Mouse (Mus musculus) kidney, postnatal 0 days (tissue): ENCODE data around the gene Itpr3. TPM values are rescaled to one million over a fixed set of nuclear protein-coding genes. Genes with fewer than 3 reads are reported as not detected.
A peak's percentile ranks its signal among the peaks of the same experiment; 100 is the strongest.

Source experiments
- ATAC-seq: fragments of 200-750 bp; cut with Nextera tagmentation; replicated peaks from 2 replicates; pipeline ENCODE4 v1.8.0; 2017; ENCODE audit warnings: low read depth, moderate number of reproducible peaks, moderate TSS enrichment, moderate library complexity; ENCODE audit not compliant: low FRiP score
- DNase-seq: peaks from one replicate; pipeline ENCODE4 v3.0.0-alpha.2; 2016; ENCODE audit warnings: low spot score
- H3K27ac ChIP-seq: fragments of 300-500 bp; sonication (generic); 2 replicates; pipeline ENCODE4 v1.5.1; 2014; ENCODE audit warnings: mild to moderate bottlenecking
- H3K27me3 ChIP-seq: fragments of 300-500 bp; sonication (generic); 2 replicates; pipeline ENCODE4 v1.6.1; 2014; ENCODE audit warnings: low read length, mixed read lengths; ENCODE audit not compliant: insufficient read depth
- H3K36me3 ChIP-seq: fragments of 300-500 bp; sonication (generic); 2 replicates; pipeline ENCODE4 v1.6.1; 2014; ENCODE audit warnings: low read length, mixed read lengths; ENCODE audit not compliant: insufficient read depth
- H3K4me1 ChIP-seq: fragments of 300-500 bp; sonication (generic); replicated peaks from 2 replicates; pipeline ENCODE4 v1.6.1; 2014; ENCODE audit warnings: antibody characterized with exemption, low read length, mixed read lengths; ENCODE audit not compliant: insufficient read depth
- H3K4me2 ChIP-seq: fragments of 300-500 bp; sonication (generic); 2 replicates; pipeline ENCODE4 v1.6.1; 2014; ENCODE audit warnings: mild to moderate bottlenecking, low read length, moderate library complexity, mixed read lengths
- H3K4me3 ChIP-seq: fragments of 300-500 bp; sonication (generic); replicated peaks from 2 replicates; pipeline ENCODE4 v1.5.1; 2014; ENCODE audit warnings: low read depth, low read length
- H3K9ac ChIP-seq: fragments of 300-500 bp; sonication (generic); 2 replicates; pipeline ENCODE4 v1.6.1; 2014; ENCODE audit warnings: low read depth, low read length
- H3K9me3 ChIP-seq: fragments of 300-500 bp; sonication (generic); replicated peaks from 2 replicates; pipeline ENCODE4 v1.6.1; 2016; ENCODE audit warnings: low read length, inconsistent platforms, mixed read lengths
- CTCF ChIP-seq: IDR thresholded peaks from 2 replicates; pipeline ENCODE4 v1.5.1; 2016; ENCODE audit warnings: antibody characterized with exemption, low read depth, mild to moderate bottlenecking, moderate library complexity
- WGBS: fragments of 180-500 bp; shearing (Covaris S2); extraction: QIAGEN DNeasy Blood & Tissue Kit; methylation state at CpG from one replicate; pipeline ENCODE4 v1.1.7; 2014; 5-methylcytosine and 5-hydroxymethylcytosine counted together
- polyA plus RNA-seq: library from polyadenylated mRNA; unstranded; fragments of >200 nt; fragmentation: Nextera tagmentation; extraction: Ambion mirVana; gene quantifications from 2 replicates; pipeline ENCODE4 v1.2.1, GENCODE M21; 2015

Itpr3 gene
- polyA plus RNA-seq, 1 experiment from 2014 or later: 4.1 TPM

DNA sequence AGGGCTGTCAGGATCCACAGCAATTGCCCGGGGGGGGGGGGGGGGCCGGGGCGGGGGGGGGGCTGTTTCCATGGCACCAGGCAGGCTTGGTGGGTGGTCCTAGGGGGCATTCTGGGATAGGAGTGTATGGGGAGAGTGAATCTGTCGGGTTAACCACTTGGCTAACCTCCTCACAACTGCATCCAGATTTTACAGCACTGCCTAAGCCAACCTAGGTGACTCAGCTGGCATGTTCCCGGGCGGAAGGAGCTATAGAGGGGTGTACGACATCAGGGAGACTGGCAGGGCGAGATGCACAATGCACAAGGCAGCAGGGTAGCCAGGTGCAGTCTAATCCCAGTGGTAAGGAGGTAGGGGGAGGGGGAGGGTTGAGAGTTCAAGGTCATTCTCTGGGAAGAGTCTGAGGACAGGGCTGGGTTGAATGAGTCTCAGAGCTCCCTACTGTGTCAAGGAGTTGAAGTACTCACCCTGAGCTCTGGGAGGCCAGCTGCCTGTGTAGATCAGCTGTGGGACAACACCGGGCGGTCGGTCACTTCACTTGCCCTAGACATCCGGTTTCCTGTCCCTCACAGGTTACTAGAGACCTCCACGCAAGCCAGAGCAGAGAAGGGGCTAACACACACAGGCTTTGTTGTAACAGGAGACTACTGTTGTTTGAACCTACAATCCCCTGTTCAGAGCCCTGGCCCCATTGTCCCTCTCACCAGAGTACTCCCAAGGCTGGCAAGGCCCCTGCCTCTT lies 15.9 kb upstream of the Itpr3 start:
- Histone ChIP-seq H3K27ac (peak overlapping the region; percentile 89), H3K4me1 (peaks cover 26% of the 10 kb centered on the region), H3K9ac (no peak overlapping the region), H3K27me3 (no peaks in the 10 kb centered on the region), H3K4me2 (no peak overlapping the region), H3K36me3 (no peaks in the 10 kb centered on the region), H3K4me3 (no peak overlapping the region), H3K9me3 (no peaks in the 10 kb centered on the region)
- WGBS: 46% methylated on average over 11 of the region's 13 CpGs
- no peak for TF ChIP-seq CTCF
- DNase-seq: no peak
- ATAC-seq: peak; percentile 8

DNA sequence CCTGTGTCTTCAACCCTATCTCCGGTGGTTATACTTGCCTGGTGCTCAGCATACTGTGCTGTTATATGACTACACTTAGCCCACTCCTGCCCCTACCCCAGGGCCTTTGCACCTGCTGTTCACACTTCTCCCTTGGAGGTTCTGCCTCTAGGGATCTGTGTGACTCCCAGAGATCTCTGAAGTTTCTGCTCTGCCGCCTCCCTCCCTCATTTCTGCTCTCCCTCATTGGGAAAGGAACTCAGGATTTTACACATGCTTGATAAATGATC lies 15.4 kb upstream of the Itpr3 start:
- no peak for TF ChIP-seq CTCF
- DNase-seq (no peak), ATAC-seq (no peak)
- H3K9ac ChIP-seq: no peak overlapping the region
- no peak overlapping the region for H3K4me3 ChIP-seq
- H3K36me3 ChIP-seq: no peaks in the 10 kb centered on the region
- H3K4me2 ChIP-seq: no peak overlapping the region
- peaks cover 26% of the 10 kb centered on the region for H3K4me1 ChIP-seq
- H3K27me3 ChIP-seq: no peaks in the 10 kb centered on the region
- H3K9me3 ChIP-seq: no peaks in the 10 kb centered on the region
- 94% methylated on average over 2 of the region's 2 CpGs for WGBS
- H3K27ac ChIP-seq: peak overlapping the region; percentile 89

DNA sequence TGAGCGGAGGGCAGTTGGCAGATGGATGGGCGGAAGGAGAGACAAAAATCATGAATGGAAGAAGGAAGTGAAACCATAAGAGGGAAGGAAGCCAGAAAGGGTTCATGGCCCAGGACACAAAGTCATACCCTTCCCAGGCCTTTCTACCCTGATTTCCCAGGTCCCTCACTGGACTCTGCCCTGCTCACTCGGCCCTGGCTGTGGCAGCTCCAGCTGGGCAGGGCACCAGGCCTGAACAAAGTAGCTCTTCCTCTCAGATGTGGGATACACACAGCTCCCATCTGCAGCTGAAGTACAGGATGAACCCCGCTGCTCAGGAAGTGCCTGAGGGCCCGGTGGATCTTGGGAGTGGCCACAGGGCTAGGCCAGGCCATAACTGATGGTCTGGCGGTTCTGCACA lies 14.3 kb upstream of the Itpr3 start:
- DNase-seq (peak; percentile 25), ATAC-seq (0 out of 2 replicates have a peak, but pooled peaks have one; percentile 7)
- no peak overlapping the region; the same call in 1 of the 2 replicates for H3K27ac ChIP-seq
- no peaks in the 10 kb centered on the region for H3K27me3 ChIP-seq
- H3K9me3 ChIP-seq: no peaks in the 10 kb centered on the region
- no peak overlapping the region for H3K9ac ChIP-seq
- no peaks in the 10 kb centered on the region for H3K36me3 ChIP-seq
- TF ChIP-seq CTCF: no peak
- 52% methylated on average over 6 of the region's 6 CpGs for WGBS
- H3K4me3 ChIP-seq: no peak overlapping the region
- H3K4me2 ChIP-seq: no peak overlapping the region
- peaks cover 26% of the 10 kb centered on the region for H3K4me1 ChIP-seq

DNA sequence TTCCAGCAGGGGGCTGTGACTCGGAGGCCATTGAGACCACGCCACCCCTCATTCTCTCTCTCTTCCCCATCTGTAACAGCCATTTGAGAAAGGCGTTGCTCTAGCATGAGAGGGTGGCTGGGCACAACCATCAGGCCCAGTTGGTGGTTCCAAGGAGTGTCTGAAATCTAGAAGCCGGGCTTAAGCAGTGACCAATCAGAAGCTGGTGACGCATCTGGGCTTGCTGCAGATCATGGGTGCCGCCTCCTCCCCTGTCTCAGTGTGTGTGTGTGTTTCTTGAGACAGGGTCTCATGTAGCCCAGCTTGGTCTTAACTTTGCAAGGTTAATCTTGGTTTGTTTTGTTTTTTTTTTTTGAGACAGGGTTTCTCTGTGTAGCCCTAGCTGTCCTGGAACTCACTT lies 11.9 kb upstream of the Itpr3 start:
- no peaks in the 10 kb centered on the region for H3K9me3 ChIP-seq
- no peak overlapping the region for H3K27ac ChIP-seq
- no peak for ATAC-seq
- no peak for TF ChIP-seq CTCF
- 88% methylated on average over 6 of the region's 6 CpGs for WGBS
- H3K36me3 ChIP-seq: no peaks in the 10 kb centered on the region
- H3K4me2 ChIP-seq: no peak overlapping the region
- H3K27me3 ChIP-seq: no peaks in the 10 kb centered on the region
- peaks cover 10% of the 10 kb centered on the region for H3K4me1 ChIP-seq
- H3K9ac ChIP-seq: no peak overlapping the region
- no peak for DNase-seq
- H3K4me3 ChIP-seq: no peak overlapping the region

DNA sequence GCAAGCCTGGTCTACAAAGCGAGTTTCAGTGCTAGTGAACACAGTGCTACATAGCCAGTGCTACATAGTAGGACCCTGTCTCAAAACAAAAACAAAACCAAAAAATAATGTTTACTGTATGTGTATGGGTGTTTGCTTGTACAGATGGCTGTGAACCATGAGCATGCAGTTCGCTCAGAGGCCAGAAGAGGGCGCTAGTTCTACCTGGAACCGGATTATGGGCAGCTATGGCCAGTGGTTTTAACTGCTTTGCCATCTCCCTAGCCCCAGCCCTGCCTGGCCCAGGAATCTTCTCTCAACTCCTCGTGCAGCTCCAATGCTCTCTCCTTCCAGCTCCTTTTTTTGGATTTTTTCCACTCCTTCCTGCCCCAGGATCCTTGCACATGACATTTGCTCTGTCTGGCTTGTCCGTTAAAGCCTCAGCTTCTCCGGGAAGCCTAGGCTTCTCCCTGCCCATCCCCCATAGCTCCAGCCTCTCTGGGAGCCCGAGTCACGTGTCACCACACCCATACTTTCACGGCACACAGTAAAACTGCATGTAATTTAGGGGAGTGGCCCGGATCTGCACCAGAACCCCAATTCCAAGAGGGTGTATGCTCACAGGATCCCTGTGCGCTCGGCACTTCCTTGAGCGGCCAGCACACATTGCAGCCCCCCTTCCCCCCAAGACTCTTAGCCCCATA lies 9.2 kb upstream of the Itpr3 start:
- no peaks in the 10 kb centered on the region for H3K9me3 ChIP-seq
- peak; percentile 68 for TF ChIP-seq CTCF
- H3K27me3 ChIP-seq: no peaks in the 10 kb centered on the region
- H3K36me3 ChIP-seq: no peaks in the 10 kb centered on the region
- H3K4me3 ChIP-seq: no peak overlapping the region
- 77% methylated on average over 14 of the region's 14 CpGs for WGBS
- DNase-seq: no peak
- peak overlapping the region; percentile 78 for H3K27ac ChIP-seq
- H3K4me2 ChIP-seq: no peak overlapping the region
- ATAC-seq: no peak
- peaks cover 5% of the 10 kb centered on the region for H3K4me1 ChIP-seq
- no peak overlapping the region for H3K9ac ChIP-seq

DNA sequence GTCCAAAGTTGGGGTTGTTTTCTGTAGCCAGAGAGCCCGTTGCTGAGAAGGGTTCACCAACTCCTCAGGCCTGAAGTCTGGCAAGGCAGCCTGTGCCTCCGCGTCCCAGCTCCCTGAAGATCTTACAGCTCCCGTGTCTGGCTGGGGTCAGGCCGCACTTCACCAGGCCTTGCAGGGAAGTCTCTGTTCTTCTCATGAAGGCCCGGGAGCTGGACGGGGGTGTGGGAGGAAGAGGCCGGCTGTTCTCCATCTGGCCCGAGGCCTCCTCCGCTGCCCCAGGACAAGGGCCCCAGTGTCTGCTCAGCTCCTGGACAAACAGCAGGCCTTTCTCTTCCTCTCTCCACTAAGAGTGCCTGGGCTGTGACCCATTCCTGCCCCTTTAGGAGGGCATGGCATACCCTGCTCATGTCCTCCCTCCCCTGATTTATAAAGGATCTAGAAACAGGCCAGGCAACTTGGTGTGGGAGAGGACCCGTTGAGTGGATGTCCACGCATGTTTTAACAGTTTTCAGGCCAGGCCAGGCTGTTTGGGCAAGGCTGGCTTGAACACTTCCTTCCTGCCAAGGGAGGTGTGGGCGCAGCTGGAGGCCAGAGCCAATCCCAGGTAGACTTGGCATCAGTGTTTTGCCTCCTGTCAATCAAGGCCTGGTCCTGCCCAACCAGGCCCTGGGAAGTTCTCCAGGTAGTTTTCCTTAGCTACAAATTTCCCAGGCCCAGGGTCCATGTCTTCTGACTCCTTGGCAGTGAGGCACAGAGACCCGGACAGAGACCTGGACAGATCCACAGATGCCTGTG lies 8.5 kb upstream of the Itpr3 start:
- Histone ChIP-seq H3K27ac (peak overlapping the region; percentile 78), H3K36me3 (no peaks in the 10 kb centered on the region), H3K4me2 (no peak overlapping the region), H3K4me1 (peaks cover 5% of the 10 kb centered on the region), H3K9ac (0 out of 2 replicates have a peak overlapping the region, but pooled peaks have one; percentile 31), H3K27me3 (no peaks in the 10 kb centered on the region), H3K4me3 (no peak overlapping the region), H3K9me3 (no peaks in the 10 kb centered on the region)
- DNase-seq (peak; percentile 69), ATAC-seq (no peak)
- TF ChIP-seq CTCF: no peak
- 36% methylated on average over 14 of the region's 14 CpGs for WGBS
